Mouse (Mus musculus) forebrain, embryonic 16.5 days (tissue): Measurements from ENCODE around the gene Cadps2. TPM values are rescaled to one million over a fixed set of nuclear protein-coding genes. Genes with fewer than 3 reads are reported as not detected.

Experiments used
- ATAC-seq: fragments of 200-750 bp; cut with Nextera tagmentation; 2 replicates; pipeline ENCODE4 v1.8.0; 2017; ENCODE audit warnings: mild to moderate bottlenecking, moderate library complexity
- H3K27ac ChIP-seq: fragments of 300-500 bp; sonication (generic); 2 replicates; pipeline ENCODE4 v1.5.1; 2014; ENCODE audit warnings: low read length, control low read depth
- H3K27me3 ChIP-seq: fragments of 300-500 bp; sonication (generic); replicated peaks from 2 replicates; pipeline ENCODE4 v1.6.1; 2014; ENCODE audit warnings: low read length; ENCODE audit not compliant: control insufficient read depth, insufficient read depth
- H3K36me3 ChIP-seq: fragments of 300-500 bp; sonication (generic); 2 replicates; pipeline ENCODE4 v1.6.1; 2014; ENCODE audit not compliant: control insufficient read depth, insufficient read depth
- H3K4me1 ChIP-seq: fragments of 300-500 bp; sonication (generic); replicated peaks from 2 replicates; pipeline ENCODE4 v1.6.1; 2014; ENCODE audit warnings: low read length; ENCODE audit not compliant: control insufficient read depth, insufficient read depth
- H3K4me2 ChIP-seq: fragments of 300-500 bp; sonication (generic); 2 replicates; pipeline ENCODE4 v1.6.1; 2014; ENCODE audit warnings: mild to moderate bottlenecking, low read length, control low read depth
- H3K4me3 ChIP-seq: fragments of 300-500 bp; sonication (generic); replicated peaks from 2 replicates; pipeline ENCODE4 v1.5.1; 2014; ENCODE audit warnings: mild to moderate bottlenecking, low read length, control low read depth
- H3K9ac ChIP-seq: fragments of 300-500 bp; sonication (generic); replicated peaks from 2 replicates; pipeline ENCODE4 v1.6.1; 2014; ENCODE audit warnings: low read depth, low read length, control low read depth
- H3K9me3 ChIP-seq: fragments of 300-500 bp; sonication (generic); 2 replicates; pipeline ENCODE4 v1.6.1; 2016; ENCODE audit warnings: low read length; ENCODE audit not compliant: control insufficient read depth
- WGBS: fragments of 180-500 bp; shearing (Covaris S2); extraction: QIAGEN DNeasy Blood & Tissue Kit; methylation state at CpG from one replicate; pipeline ENCODE4 v1.1.7; 2014; 5-methylcytosine and 5-hydroxymethylcytosine counted together
- polyA plus RNA-seq: library from polyadenylated mRNA; unstranded; fragments of >200 nt; fragmentation: Nextera tagmentation; extraction: Ambion mirVana; gene quantifications from 2 replicates; pipeline ENCODE4 v1.2.1, GENCODE M21; 2015

Gene Cadps2
- polyA plus RNA-seq, 1 experiment from 2014 or later: 5.2 TPM

DNA sequence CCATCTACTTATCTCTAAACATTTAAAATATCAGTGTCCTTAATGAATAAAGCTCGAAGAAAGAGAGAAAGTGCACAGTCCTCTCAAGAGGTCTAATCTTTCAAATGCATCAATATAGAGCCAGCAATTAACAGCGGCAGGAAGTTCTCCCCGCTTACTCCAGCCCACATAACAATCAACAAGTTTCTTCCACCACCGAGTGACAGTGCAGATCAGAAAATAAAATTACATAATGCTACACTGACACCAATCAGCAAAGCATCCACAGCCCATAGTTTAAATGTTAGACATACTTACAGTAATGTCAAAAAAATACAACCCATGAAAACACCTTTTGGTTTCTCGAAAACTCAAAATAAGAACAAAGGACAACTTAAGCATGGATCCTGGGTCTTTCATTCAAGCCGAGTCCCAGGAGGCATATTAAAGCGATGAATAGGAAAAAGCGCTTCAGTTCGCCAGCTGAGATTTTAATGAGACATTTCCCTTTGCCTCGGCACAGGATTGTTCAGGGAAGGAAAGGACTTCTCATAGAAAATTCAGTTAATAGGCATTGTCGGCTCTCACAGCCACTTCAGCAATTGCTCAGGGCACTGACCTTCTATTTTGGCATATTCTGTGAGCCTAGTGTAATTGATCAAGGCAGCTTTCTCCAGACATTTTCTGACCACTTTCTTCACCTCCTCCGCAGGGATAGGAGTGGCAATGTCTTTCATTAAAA is 456.8 kb downstream of the Cadps2 start:
- ATAC-seq: peak; percentile 72
- peaks cover 4% of the 10 kb centered on the region for H3K27me3 ChIP-seq
- no peaks in the 10 kb centered on the region for H3K36me3 ChIP-seq
- H3K4me1 ChIP-seq: peaks cover 8% of the 10 kb centered on the region
- no peak overlapping the region for H3K9ac ChIP-seq
- no peak overlapping the region for H3K4me3 ChIP-seq
- 2% methylated on average over 12 of the region's 12 CpGs for WGBS
- peak overlapping the region; percentile 43 for H3K4me2 ChIP-seq
- no peaks in the 10 kb centered on the region for H3K9me3 ChIP-seq
- no peak overlapping the region for H3K27ac ChIP-seq

DNA sequence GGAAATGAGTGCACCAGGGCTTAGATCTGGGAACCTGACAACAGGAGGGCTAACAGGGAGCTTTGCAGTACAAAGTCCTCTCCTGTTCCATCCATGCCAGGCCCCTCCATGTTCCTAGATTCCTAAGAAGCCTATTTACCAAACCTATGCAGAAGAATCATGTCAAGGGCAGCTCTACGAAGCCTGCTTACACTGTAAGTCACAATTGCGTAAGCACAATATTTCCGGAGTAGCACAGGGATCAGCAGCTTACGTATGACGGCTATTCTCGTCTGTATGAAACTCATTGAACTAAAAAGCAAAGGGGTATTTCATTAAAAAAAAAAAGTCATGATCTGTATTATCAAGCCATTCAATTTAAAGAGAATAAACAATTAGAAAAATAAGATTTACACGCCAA is 462.9 kb downstream of the Cadps2 start:
- no peaks in the 10 kb centered on the region for H3K4me1 ChIP-seq
- H3K9me3 ChIP-seq: no peaks in the 10 kb centered on the region
- no peak overlapping the region for H3K4me3 ChIP-seq
- no peaks in the 10 kb centered on the region for H3K27me3 ChIP-seq
- ATAC-seq: no peak
- H3K4me2 ChIP-seq: no peak overlapping the region
- no peak overlapping the region for H3K27ac ChIP-seq
- 93% methylated on average over 7 of the region's 7 CpGs for WGBS
- no peak overlapping the region for H3K9ac ChIP-seq
- H3K36me3 ChIP-seq: no peaks in the 10 kb centered on the region

- Histone ChIP-seq H3K27me3 (no peaks in the 10 kb centered on the region), H3K9ac (no peak overlapping the region), H3K9me3 (no peaks in the 10 kb centered on the region), H3K4me1 (no peaks in the 10 kb centered on the region), H3K36me3 (no peaks in the 10 kb centered on the region), H3K4me3 (no peak overlapping the region), H3K4me2 (no peak overlapping the region), H3K27ac (no peak overlapping the region)
- no peak for ATAC-seq
- WGBS: 42% methylated on average over 8 of the region's 8 CpGs
Measured at GRCm38 (mm10) chr6:23361842-23362451, 477.3 kb downstream of the Cadps2 start.

GRCm38 (mm10) chr6:23360596-23360995 is 478.6 kb downstream of the Cadps2 start:
- WGBS: 57% methylated on average over 2 of the region's 2 CpGs
- H3K27me3 ChIP-seq: no peaks in the 10 kb centered on the region

DNA sequence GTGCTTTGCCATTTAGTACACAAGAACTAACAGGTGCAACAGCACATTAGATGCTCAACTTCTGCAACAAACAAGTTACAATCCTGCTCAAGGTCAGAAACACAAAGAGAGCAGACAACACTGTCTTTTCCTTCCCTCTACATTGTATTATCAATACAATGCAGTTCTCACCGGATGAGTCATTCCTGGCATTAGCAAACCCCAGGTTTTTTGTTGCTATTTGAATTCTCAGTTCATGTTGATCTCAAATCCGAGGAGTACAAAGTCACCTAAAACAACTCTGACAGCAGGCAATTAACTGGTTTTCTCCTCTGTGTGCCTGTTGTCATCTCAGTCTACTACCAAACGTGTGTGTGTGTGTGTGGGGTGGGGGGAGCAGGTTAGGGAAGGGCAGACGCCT is 483.1 kb downstream of the Cadps2 start:
- no peaks in the 10 kb centered on the region for H3K9me3 ChIP-seq
- H3K36me3 ChIP-seq: no peaks in the 10 kb centered on the region
- 36% methylated on average over 4 of the region's 4 CpGs for WGBS
- H3K27me3 ChIP-seq: no peaks in the 10 kb centered on the region
- no peak overlapping the region for H3K9ac ChIP-seq
- H3K4me3 ChIP-seq: no peak overlapping the region
- ATAC-seq: no peak
- H3K27ac ChIP-seq: no peak overlapping the region
- no peaks in the 10 kb centered on the region for H3K4me1 ChIP-seq
- H3K4me2 ChIP-seq: no peak overlapping the region

More at GRCm38 (mm10) chr6:23360596-23360995, 478.6 kb downstream of the Cadps2 start:
- H3K36me3 ChIP-seq: no peaks in the 10 kb centered on the region
- no peak overlapping the region for H3K9ac ChIP-seq
- H3K27ac ChIP-seq: no peak overlapping the region
- no peak overlapping the region for H3K4me2 ChIP-seq
- no peaks in the 10 kb centered on the region for H3K9me3 ChIP-seq
- no peak overlapping the region for H3K4me3 ChIP-seq
- ATAC-seq: no peak
- H3K4me1 ChIP-seq: no peaks in the 10 kb centered on the region

DNA sequence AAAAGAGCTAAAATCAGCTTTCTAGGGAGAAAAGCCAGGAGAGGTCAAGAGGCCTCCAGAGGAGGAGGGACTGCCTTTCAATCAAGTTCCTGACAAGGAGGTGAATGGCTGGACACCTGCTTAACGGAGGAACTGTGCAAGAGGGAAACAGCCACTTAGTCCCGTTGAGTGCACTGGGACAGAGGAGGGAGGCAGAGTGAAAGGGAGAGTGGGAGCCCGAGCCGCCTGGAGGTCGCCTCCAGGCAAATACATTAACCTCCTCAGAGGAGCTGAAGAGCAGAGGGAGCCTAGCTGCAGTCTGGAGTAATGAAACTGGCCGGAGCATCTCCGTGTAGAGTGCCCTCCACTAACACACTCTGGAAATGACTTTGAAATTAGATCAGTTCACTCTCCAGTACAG is 485.7 kb downstream of the Cadps2 start:
- WGBS: 8% methylated on average over 7 of the region's 7 CpGs
- no peaks in the 10 kb centered on the region for H3K27me3 ChIP-seq
- no peak overlapping the region for H3K4me3 ChIP-seq
- no peaks in the 10 kb centered on the region for H3K36me3 ChIP-seq
- H3K4me2 ChIP-seq: no peak overlapping the region
- peak; percentile 59 for ATAC-seq
- H3K9me3 ChIP-seq: no peaks in the 10 kb centered on the region
- no peak overlapping the region for H3K27ac ChIP-seq
- no peak overlapping the region for H3K9ac ChIP-seq
- no peaks in the 10 kb centered on the region for H3K4me1 ChIP-seq

GRCm38 (mm10) chr6:23337411-23338063 is 501.7 kb downstream of the Cadps2 start:
- Histone ChIP-seq H3K27ac (no peak overlapping the region), H3K4me1 (no peaks in the 10 kb centered on the region), H3K4me3 (no peak overlapping the region), H3K9me3 (no peaks in the 10 kb centered on the region), H3K4me2 (no peak overlapping the region), H3K36me3 (no peaks in the 10 kb centered on the region), H3K9ac (no peak overlapping the region), H3K27me3 (no peaks in the 10 kb centered on the region)
- no peak for ATAC-seq
- 43% methylated on average over 7 of the region's 7 CpGs for WGBS

DNA sequence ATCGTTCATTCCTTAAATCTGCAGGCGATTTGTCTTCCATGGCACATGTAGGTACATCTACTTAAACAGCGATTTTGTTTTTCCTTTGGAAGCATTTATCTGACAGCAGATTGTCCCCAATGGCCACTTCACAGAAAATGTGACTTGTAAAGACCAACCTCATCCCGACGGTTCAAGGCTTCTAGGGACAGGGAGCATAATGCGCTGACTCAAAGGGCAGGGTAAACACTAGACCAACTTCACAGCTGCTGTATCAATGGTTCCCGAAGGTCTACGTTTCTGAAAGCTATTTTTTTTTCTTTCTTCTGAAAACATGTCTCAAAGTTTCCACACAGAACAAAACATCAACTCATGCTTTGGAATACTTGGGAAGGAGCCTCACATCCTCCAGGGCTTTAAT is 524.3 kb downstream of the Cadps2 start:
- Histone ChIP-seq H3K4me1 (0 out of 2 replicates have a peak, but pooled peaks cover 2% of the 10 kb centered on the region), H3K27ac (no peak overlapping the region), H3K9me3 (no peaks in the 10 kb centered on the region), H3K4me2 (no peak overlapping the region), H3K36me3 (no peaks in the 10 kb centered on the region), H3K4me3 (no peak overlapping the region), H3K9ac (no peak overlapping the region), H3K27me3 (no peaks in the 10 kb centered on the region)
- no peak for ATAC-seq
- WGBS: 18% methylated on average over 8 of the region's 8 CpGs

GRCm38 (mm10) chr6:23314291-23314690 is 524.9 kb downstream of the Cadps2 start:
- H3K4me1 ChIP-seq: 0 out of 2 replicates have a peak, but pooled peaks cover 2% of the 10 kb centered on the region
- no peak overlapping the region for H3K4me3 ChIP-seq
- no peaks in the 10 kb centered on the region for H3K27me3 ChIP-seq
- no peak overlapping the region for H3K4me2 ChIP-seq
- no peak overlapping the region for H3K27ac ChIP-seq
- WGBS: 9% methylated on average over 5 of the region's 5 CpGs
- no peaks in the 10 kb centered on the region for H3K9me3 ChIP-seq
- H3K36me3 ChIP-seq: no peaks in the 10 kb centered on the region
- H3K9ac ChIP-seq: no peak overlapping the region
- peak; percentile 57 for ATAC-seq
